Mouse (Mus musculus) layer of hippocampus, adult 2 months (tissue): ENCODE data around the gene Olfr767. TPM values are rescaled to one million over a fixed set of nuclear protein-coding genes. Genes with fewer than 3 reads are reported as not detected.
"Not testable (repeated sequence)": the region's sequence is repeated elsewhere in the genome, so short reads cannot be mapped to it uniquely, and the experiment has no call there.

ENCODE experiments used
- DNase-seq, 2 experiments: peaks; one replicate each; pipeline ENCODE4 v3.0.0; 2022; ENCODE audit warnings: low spot score in 2 of 2
- H3K27ac ChIP-seq: fragments of 200-600 bp; 2 replicates; pipeline ENCODE4 v1.8.1; 2022
- H3K4me3 ChIP-seq: fragments of 200-600 bp; 2 replicates; pipeline ENCODE4 v1.8.1; 2022; ENCODE audit warnings: mild to moderate bottlenecking
- CTCF ChIP-seq: fragments of 200-600 bp; conservative IDR thresholded peaks from 2 replicates; pipeline ENCODE4 v1.8.1; 2022; ENCODE audit warnings: antibody characterized with exemption, mild to moderate bottlenecking, moderate library complexity
- long read RNA-seq, 2 experiments: library from polyadenylated mRNA; stranded (forward); transcript quantifications; one replicate each; pipeline ENCODE4 v2.0.0; 2021; ENCODE audit warnings: borderline mapping rate in 2 of 2
- total RNA-seq, 2 experiments: library from RNA; stranded (reverse); gene quantifications; 2 replicates each; pipeline ENCODE4 v1.2.3; 2021

Olfr767 gene
- not detected for total RNA-seq
- long read RNA-seq, experiment 1 = 0 reads
- long read RNA-seq, experiment 2 = 0 reads

DNA sequence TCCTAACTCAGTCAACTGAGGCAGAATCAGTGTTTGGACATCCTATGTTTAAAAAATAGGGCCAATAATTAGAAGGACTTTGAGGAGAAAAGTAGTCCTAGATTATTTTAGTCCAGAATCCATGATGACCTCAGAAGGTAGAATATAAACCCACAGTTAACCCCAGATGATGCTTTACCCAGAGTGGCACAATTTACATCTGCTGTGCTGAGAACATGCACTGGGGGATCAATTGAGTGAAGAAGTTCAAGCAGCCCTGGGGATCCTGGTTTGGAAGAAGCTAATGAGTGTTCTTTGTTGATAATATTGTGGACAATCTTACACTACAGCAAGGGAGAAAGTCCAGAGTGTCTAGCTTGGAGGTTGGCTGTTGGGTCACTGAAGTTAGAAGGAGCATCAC lies at the start of gene Olfr767:
Gene Olfr767, minus strand, starts transcription at position 101 of the 400 bp plus-strand sequence.
- H3K27ac ChIP-seq, DNase-seq: not testable (repeated sequence)

DNA sequence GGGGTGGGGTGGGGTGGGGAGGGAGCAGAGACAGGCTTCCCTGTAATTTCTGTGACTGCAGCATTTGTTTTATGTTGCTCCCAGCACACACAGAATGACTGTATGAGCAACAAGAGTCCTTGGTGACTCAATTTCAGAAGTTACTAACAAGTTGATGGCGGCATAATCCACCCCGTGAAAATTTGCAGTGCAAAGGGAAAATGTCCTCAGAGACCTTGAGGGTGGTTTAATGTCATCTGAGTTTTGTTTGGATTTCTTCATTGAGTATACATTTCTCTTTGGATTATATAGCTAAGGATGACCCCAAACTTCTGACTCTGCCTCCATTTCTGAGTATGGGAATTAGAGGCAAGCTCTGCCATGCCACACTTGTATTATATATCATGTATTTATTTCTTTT lies 35.1 kb upstream of the Olfr767 start, which contains the start of gene Olfr769:
Gene Olfr769, minus strand, starts transcription at position 101 of the 400 bp plus-strand sequence.
- no peak within 1 kb of the TSS for H3K4me3 ChIP-seq
- TF ChIP-seq CTCF = no peak
- H3K27ac ChIP-seq = no peak within 1 kb of the TSS
- DNase-seq = no peak

More for the DNA sequence above, at the start of gene Olfr767:
- not testable (repeated sequence) for H3K4me3 ChIP-seq

DNA sequence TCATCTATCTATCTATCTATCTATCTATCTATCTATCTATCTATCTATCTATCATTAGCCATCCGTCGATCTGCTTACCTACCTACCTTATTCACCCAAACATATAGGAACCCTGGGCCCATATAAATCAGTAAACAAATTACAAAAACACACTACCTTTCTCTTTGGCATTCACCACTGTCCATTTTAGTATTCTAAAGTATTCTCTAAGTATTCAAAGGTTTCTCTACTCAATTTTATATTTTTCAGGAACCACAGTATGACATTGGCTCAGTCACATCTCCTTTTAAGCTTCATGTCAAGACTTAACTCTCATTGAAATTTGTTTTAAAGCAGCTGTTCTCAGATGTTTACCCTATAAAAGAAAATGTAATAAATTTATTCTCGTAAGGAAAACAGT lies 32.4 kb upstream of the Olfr767 start:
- Histone ChIP-seq H3K27ac (no peak overlapping the region), H3K4me3 (no peak overlapping the region)
- no peak for DNase-seq
- TF ChIP-seq CTCF = no peak

DNA sequence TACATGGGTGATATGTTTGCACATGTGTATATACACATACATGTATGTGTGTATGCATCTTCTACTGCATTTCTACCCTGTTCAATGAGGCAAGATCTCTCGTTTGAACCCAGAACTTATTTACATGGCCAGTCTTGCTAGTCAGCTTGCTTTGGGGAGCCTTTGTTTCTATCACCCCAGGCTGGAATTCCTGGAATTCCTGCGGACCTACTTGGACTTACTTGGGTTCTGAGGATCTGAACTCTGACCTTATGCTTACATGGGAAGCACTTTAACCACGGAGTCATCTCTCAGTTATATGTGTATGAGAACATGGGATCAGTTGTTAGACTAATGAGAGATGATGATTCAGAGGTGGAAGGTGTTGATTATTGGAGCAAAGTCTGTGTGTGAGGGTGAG lies 18.5 kb upstream of the Olfr767 start:
- DNase-seq = no peak
- Histone ChIP-seq H3K4me3 (no peak overlapping the region), H3K27ac (no peak overlapping the region)
- no peak for TF ChIP-seq CTCF

DNA sequence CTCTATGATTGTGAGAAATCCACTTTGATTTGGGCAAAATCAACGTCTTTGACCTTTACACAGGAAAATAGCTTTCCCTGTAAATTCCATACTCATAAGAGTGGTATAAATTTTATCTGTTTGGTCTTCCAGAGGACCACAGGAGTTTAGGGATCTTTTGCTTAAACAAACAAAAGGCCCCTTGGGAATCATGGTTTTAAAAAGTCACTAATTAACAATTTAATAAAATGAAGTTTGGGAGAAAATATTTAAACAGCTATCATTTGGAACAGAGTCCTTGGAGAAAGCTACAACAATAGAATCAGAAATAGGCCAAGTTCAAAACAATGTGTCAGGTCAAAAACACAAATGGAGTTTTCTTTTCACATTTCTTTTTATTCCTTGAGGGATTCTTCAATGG lies 16.6 kb upstream of the Olfr767 start, which contains the start of gene Olfr768:
Gene Olfr768, minus strand, starts transcription at position 101 of the 400 bp plus-strand sequence.
- TF ChIP-seq CTCF = no peak
- Histone ChIP-seq H3K4me3 (no peak within 1 kb of the TSS), H3K27ac (no peak within 1 kb of the TSS)
- no peak for DNase-seq

DNA sequence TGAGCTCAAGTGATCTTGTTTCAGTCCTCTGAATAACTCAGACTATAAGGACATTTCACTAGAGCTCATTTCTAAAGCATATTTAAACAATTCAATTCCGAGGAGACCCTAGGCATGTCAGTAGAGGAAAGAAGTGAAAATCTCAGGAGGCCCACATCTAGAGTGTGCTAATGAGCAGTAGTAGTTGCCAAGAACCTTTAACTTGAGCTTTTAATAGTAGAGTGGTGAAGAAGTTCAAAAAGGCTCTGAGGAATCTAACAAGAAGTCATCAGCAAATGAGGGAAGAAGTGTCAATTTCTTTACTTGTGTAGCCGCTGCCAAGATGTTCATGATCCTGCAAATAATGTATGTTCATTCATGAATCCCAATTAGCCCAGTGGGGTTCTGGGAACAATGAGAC lies 13.8 kb downstream of the Olfr767 start, which contains the start of gene Olfr766-ps1:
Gene Olfr766-ps1, minus strand, starts transcription at position 101 of the 400 bp plus-strand sequence.
- Histone ChIP-seq H3K4me3 (no peak within 1 kb of the TSS), H3K27ac (no peak within 1 kb of the TSS)
- no peak for TF ChIP-seq CTCF
- no peak for DNase-seq

DNA sequence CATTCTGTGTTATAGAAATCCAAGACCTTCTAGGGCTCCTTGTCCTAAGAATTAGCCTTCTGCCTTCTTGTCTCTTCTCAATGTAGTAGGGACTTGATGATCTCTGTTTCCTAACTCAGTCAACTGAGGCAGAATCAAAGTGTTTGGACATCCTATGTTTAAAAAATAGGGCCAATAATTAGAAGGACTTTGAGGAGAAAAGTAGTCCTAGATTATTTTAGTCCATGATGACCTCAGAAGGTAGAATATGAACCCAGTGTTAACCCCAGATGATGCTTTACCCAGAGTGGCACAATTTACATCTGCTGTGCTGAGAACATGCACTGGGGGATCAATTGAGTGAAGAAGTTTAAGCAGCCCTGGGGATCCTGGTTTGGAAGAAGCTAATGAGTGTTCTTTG lies 32.8 kb downstream of the Olfr767 start, which contains the start of gene Olfr765:
Gene Olfr765, minus strand, starts transcription at position 101 of the 400 bp plus-strand sequence.
- not testable (repeated sequence) for H3K4me3 ChIP-seq, H3K27ac ChIP-seq, DNase-seq

DNA sequence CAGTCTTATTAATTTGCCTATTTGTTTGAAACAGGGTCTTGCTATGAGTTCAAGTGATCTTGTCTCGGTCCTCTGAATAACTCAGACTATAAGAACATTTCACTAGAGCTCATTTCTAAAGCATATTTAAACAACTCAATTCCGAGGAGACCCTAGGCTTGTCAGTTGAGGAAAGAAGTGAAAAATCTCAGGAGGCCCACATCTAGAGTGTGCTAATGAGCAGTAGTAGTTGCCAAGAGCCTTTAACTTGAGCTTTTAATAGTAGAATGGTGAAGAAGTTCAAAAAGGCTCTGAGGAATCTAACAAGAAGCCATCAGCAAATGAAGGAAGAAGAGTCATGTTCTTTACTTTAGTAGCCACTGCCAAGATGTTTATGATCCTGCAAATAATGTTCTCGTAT lies 42.9 kb downstream of the Olfr767 start, which contains the start of gene Olfr764-ps1:
Gene Olfr764-ps1, minus strand, starts transcription at position 101 of the 400 bp plus-strand sequence.
- H3K27ac ChIP-seq = no peak within 1 kb of the TSS
- no peak for DNase-seq
- no peak within 1 kb of the TSS for H3K4me3 ChIP-seq
- TF ChIP-seq CTCF = no peak

DNA sequence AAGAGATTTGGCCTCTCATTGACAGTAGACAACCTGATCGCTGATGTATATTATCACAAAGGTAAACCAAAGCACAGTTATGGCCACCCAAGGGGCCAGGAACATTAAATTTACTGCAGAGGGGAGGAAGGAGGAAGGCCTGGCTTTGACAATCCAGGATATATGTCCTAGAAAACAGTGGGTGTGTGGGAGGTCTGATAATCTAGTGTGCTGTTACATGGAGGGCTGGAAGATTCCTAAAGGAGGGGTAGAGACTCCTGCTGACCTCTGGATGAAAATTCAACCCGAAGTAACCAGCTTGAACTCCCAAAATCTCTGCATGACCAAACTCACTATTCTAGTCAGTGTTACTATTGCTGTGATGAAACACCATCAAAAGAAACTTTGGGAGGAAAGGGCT lies 54.4 kb downstream of the Olfr767 start:
- TF ChIP-seq CTCF = no peak
- no peak overlapping the region for H3K27ac ChIP-seq
- H3K4me3 ChIP-seq = no peak overlapping the region
- DNase-seq = no peak

DNA sequence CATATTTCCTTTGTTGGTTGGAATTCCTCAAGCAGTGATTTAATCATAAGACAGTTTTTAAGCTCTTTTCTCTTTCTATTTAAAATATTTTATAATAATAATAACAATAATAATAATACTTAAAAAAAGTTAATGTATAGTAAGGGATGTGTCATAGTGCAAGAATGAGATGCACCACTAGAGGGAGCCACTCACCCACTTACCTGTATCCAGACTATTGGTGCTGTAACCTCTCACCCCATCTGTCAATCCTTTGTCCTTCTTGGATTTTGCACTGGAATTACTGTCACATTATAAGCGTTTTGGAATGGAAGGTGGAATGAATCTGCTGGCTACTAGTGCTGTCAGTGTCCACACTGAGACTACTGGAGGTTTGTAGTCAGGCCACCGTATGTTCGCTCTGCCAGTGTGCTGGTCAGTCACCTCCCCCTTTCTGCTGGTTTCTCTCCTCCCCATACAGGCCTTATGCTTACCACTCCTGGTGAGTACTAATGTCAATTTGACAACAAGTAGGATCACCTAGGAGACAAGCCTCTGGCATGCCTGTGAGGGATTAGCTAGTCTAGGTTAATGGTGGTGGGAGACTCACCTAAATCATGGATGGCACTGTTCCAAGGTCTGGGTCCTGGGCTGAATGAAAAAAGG lies 56.6 kb downstream of the Olfr767 start:
- H3K4me3 ChIP-seq = no peak overlapping the region
- peak; percentile 90 for TF ChIP-seq CTCF
- peak; percentile 6 to 56 for DNase-seq
- H3K27ac ChIP-seq = no peak overlapping the region

Other genes starting within 250 kb of the Olfr767 start
- 10 to 100 TPM; 20.5 to 21.9 TPM for gene Gdf11, start 191.2 kb downstream of the Olfr767 start, total RNA-seq
- gene Cd63, start 181.9 kb downstream of the Olfr767 start, total RNA-seq = 10 to 100 TPM; 71.0 to 81.9 TPM
- 1 to 10 TPM; 4.3 to 8.4 TPM for gene Rdh5, start 160.0 kb downstream of the Olfr767 start, total RNA-seq
- gene Bloc1s1, start 158.9 kb downstream of the Olfr767 start, total RNA-seq = 100 to 1,000 TPM in 1 of 2 experiments, 10 to 100 TPM in 1; 88.5 to 102 TPM
- 10 to 100 TPM; 39.5 to 42.9 TPM for gene Itga7, start 149.1 kb downstream of the Olfr767 start, total RNA-seq
- gene Mettl7b, start 121.9 kb downstream of the Olfr767 start, total RNA-seq = not detected
- gene Olfr9, start 93.5 kb downstream of the Olfr767 start, total RNA-seq = not detected
- not detected for gene Olfr763, start 72.1 kb downstream of the Olfr767 start, total RNA-seq
- gene Olfr764-ps1, start 43.0 kb downstream of the Olfr767 start, total RNA-seq = not detected
- gene Olfr765, start 32.9 kb downstream of the Olfr767 start, total RNA-seq = not detected
- not detected for gene Olfr766-ps1, start 13.9 kb downstream of the Olfr767 start, total RNA-seq
- gene Olfr768, start 16.5 kb upstream of the Olfr767 start, total RNA-seq = not detected
- gene Olfr769, start 35.0 kb upstream of the Olfr767 start, total RNA-seq = not detected
- not detected for gene Olfr770, start 56.1 kb upstream of the Olfr767 start, total RNA-seq
- gene Olfr771, start 81.8 kb upstream of the Olfr767 start, total RNA-seq = not detected
- not detected for gene Olfr772, start 95.0 kb upstream of the Olfr767 start, total RNA-seq
- not detected for gene Olfr773, start 104.5 kb upstream of the Olfr767 start, total RNA-seq
- not detected for gene Olfr774, start 153.3 kb upstream of the Olfr767 start, total RNA-seq
- gene Olfr775, start 165.5 kb upstream of the Olfr767 start, total RNA-seq = not detected
- gene Olfr776, start 176.2 kb upstream of the Olfr767 start, total RNA-seq = not detected
- gene Olfr777, start 188.6 kb upstream of the Olfr767 start, total RNA-seq = not detected
- not detected for gene Olfr780, start 235.2 kb upstream of the Olfr767 start, total RNA-seq
- gene Olfr781, start 245.9 kb upstream of the Olfr767 start, total RNA-seq = not detected